Mouse (Mus musculus): ENCODE data around the gene Gsto2. TPM values are rescaled to one million over a fixed set of nuclear protein-coding genes. Genes with fewer than 3 reads are reported as not detected.
A peak's percentile ranks its signal among the peaks of the same experiment; 100 is the strongest.

Gsto2 gene
- polyA plus RNA-seq, 1 experiment from 2014 or later, result 1.2 TPM

DNA sequence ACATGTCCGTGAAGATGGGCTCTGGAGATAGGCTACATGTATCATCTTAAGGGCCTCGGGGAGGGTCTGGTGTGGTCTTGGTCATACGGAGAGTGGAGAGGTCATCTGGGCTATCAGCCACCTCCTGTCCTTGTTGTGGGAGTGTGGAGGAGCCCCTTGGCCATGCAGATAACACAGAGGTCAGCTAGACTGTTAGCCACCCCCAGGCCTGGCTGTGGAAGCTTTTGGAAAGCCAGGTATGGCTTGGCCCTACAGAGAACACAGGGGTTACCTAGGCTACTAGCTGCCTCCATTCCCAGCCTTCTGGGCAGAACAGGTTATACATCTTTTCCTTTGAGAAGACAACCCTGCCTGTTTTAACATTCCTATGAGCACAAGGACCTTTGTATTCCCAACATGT lies 2.8 kb upstream of the Gsto2 start:
- 97% methylated on average over 3 of the region's 3 CpGs for WGBS
- no peaks in the 10 kb centered on the region for H3K9me3 ChIP-seq
- 0 out of 2 replicates have a peak, but pooled peaks cover 7% of the 10 kb centered on the region for H3K36me3 ChIP-seq
- H3K4me2 ChIP-seq (replicated peaks), result no peak overlapping the region
- H3K4me1 ChIP-seq (replicated peaks), result peaks cover 13% of the 10 kb centered on the region
- H3K27me3 ChIP-seq, result peaks cover 3% of the 10 kb centered on the region; the same call in 1 of the 2 replicates
- no peak overlapping the region for H3K9ac ChIP-seq (replicated peaks)
- H3K27ac ChIP-seq, result no peak overlapping the region
- ATAC-seq, result no peak
- no peak overlapping the region for H3K4me3 ChIP-seq (replicated peaks)

DNA sequence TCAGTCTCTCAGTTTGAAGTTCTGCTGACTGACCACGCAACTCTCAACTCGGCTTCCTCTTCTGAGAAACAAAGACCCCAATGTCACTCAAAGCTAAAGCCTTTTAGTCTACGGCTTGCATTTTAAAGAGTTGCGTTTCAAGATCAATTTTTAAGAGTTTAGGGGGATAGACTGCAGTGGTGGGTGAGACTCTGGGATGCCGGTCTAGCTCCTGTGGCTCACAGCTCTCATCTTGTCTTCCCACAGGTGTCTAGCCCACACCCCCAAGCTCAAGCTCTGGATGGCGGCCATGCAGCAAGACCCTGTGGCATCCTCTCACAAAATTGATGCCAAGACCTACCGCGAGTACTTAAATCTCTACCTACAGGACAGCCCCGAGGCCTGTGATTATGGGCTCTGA lies 1.3 kb upstream of the Gsto2 start:
- H3K9me3 ChIP-seq, result no peaks in the 10 kb centered on the region
- no peak overlapping the region for H3K9ac ChIP-seq (replicated peaks)
- no peak overlapping the region for H3K27ac ChIP-seq
- WGBS, result 97% methylated on average over 9 of the region's 9 CpGs
- H3K4me1 ChIP-seq (replicated peaks), result peaks cover 6% of the 10 kb centered on the region
- H3K4me3 ChIP-seq (replicated peaks), result no peak overlapping the region
- ATAC-seq, result no peak
- no peak overlapping the region for H3K4me2 ChIP-seq (replicated peaks)
- no peaks in the 10 kb centered on the region for H3K36me3 ChIP-seq
- peaks cover 7% of the 10 kb centered on the region; the same call in 1 of the 2 replicates for H3K27me3 ChIP-seq

- 81% methylated on average over 7 of the region's 7 CpGs for WGBS
Measured at GRCm38 (mm10) chr19:47864721-47865120, 613 bp upstream of the Gsto2 start.

DNA sequence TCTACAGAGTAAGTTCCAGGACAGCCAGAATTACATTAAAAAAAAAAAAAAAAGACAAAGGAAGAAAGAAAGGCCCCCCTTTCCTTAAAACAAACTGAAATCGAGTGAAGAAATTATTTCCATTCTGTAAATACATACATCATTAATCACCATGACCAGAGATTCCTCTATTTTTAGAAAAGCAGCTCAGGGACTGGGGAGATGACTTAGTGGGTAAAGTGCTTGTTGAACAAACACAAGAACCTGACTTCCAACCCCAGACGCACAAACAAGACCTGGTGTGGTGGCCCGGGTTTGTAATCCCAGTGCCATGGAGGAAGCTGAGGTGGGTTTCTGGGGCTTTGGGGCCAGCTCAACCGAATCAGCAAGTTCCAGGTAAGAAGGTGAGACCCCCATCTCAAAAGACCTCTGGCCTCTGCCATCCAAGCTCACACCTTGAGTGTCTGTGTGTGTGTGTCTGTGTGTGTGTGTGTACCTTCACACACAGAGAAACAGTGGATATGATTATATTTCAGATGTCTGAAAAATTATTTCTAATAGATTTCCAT lies 2.4 kb downstream of the Gsto2 start:
- WGBS, result 72% methylated on average over 4 of the region's 4 CpGs
- no peak overlapping the region for H3K4me3 ChIP-seq (replicated peaks)

More at GRCm38 (mm10) chr19:47864721-47865120, 613 bp upstream of the Gsto2 start:
- Histone ChIP-seq H3K4me1 (replicated peaks) (peaks cover 6% of the 10 kb centered on the region), H3K27ac (no peak overlapping the region), H3K4me3 (replicated peaks) (peak overlapping the region; percentile 70), H3K36me3 (no peaks in the 10 kb centered on the region), H3K9ac (replicated peaks) (peak overlapping the region; percentile 89), H3K9me3 (no peaks in the 10 kb centered on the region), H3K27me3 (peaks cover 7% of the 10 kb centered on the region; the same call in 1 of the 2 replicates), H3K4me2 (replicated peaks) (peak overlapping the region; percentile 82)
- ATAC-seq, result no peak

DNA sequence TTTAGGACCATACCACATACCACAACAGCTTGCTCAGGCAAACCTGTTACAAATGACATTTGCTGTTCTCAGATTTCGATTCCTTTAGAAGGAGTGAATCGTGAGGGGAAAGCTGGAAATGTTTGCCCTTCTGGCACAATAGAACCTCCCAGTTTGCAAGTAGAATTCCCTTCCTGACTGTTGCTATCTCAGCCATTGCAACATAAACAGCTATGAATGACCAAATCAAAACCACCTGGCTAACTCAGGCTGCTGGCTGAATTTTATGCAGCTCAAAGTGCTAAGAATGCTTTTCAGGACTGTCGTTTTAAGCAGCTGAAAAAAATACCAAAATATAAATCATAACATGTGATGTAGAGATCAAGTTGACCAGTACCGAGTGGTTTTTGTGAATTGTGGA lies 3.6 kb downstream of the Gsto2 start:
- peaks cover 6% of the 10 kb centered on the region for H3K4me1 ChIP-seq (replicated peaks)
- H3K27ac ChIP-seq, result no peak overlapping the region
- H3K4me2 ChIP-seq (replicated peaks), result no peak overlapping the region
- no peaks in the 10 kb centered on the region for H3K9me3 ChIP-seq
- no peak overlapping the region for H3K9ac ChIP-seq (replicated peaks)
- no peak for ATAC-seq
- no peak overlapping the region for H3K4me3 ChIP-seq (replicated peaks)
- peaks cover 7% of the 10 kb centered on the region; the same call in 1 of the 2 replicates for H3K27me3 ChIP-seq
- no peaks in the 10 kb centered on the region for H3K36me3 ChIP-seq
- WGBS, result 74% methylated on average over 4 of the region's 4 CpGs

More for the DNA sequence above, 2.4 kb downstream of the Gsto2 start:
- no peaks in the 10 kb centered on the region for H3K36me3 ChIP-seq
- no peak overlapping the region for H3K4me2 ChIP-seq (replicated peaks)
- H3K27ac ChIP-seq, result no peak overlapping the region
- H3K9ac ChIP-seq (replicated peaks), result no peak overlapping the region
- H3K4me1 ChIP-seq (replicated peaks), result peaks cover 6% of the 10 kb centered on the region
- no peak for ATAC-seq
- peaks cover 7% of the 10 kb centered on the region; the same call in 1 of the 2 replicates for H3K27me3 ChIP-seq
- H3K9me3 ChIP-seq, result no peaks in the 10 kb centered on the region

- no peaks in the 10 kb centered on the region for H3K9me3 ChIP-seq
- no peak overlapping the region for H3K4me2 ChIP-seq (replicated peaks)
- no peak overlapping the region for H3K27ac ChIP-seq
- no peak for ATAC-seq
- H3K4me3 ChIP-seq (replicated peaks), result no peak overlapping the region
- peaks cover 7% of the 10 kb centered on the region; the same call in 1 of the 2 replicates for H3K27me3 ChIP-seq
- H3K9ac ChIP-seq (replicated peaks), result no peak overlapping the region
- H3K36me3 ChIP-seq, result no peaks in the 10 kb centered on the region
- H3K4me1 ChIP-seq (replicated peaks), result peaks cover 6% of the 10 kb centered on the region
- WGBS, result 77% methylated on average over 3 of the region's 3 CpGs
Measured at GRCm38 (mm10) chr19:47869516-47869915, 4.2 kb downstream of the Gsto2 start.

DNA sequence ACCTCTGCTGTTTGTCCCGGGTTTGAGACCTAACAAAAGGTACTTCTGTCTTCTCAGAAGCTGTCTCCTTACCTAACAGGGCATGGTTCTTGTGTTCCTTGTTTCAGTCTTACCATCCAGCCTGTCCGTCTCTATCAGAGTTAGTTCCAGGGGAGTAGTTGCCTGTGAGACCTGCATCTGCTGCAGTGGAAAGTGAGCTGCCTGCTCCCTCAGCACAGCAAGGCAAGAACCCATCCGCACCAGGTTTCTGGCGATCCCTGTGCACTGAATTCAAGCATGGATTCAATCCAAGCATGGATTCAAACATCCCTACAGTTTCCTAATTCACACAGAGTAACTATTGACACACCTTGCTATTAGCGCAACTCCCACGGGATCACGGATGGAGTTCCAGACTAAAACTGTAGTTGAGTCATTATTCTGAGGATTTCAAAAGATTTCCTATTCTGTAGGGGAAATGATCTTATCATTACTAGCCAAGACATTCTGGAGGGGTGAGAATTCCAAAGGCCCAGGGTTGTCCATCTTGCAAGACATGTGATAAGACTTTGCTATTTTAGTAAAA lies 4.8 kb downstream of the Gsto2 start:
- 77% methylated on average over 7 of the region's 7 CpGs for WGBS
- H3K27me3 ChIP-seq, result peaks cover 7% of the 10 kb centered on the region; the same call in 1 of the 2 replicates
- H3K9ac ChIP-seq (replicated peaks), result no peak overlapping the region
- no peak overlapping the region for H3K4me2 ChIP-seq (replicated peaks)
- H3K36me3 ChIP-seq, result no peaks in the 10 kb centered on the region
- no peak overlapping the region for H3K27ac ChIP-seq
- ATAC-seq, result no peak
- no peak overlapping the region for H3K4me3 ChIP-seq (replicated peaks)
- no peaks in the 10 kb centered on the region for H3K9me3 ChIP-seq
- H3K4me1 ChIP-seq (replicated peaks), result no peaks in the 10 kb centered on the region

- WGBS, result 21% methylated on average over 10 of the region's 10 CpGs
- Histone ChIP-seq H3K9me3 (no peaks in the 10 kb centered on the region), H3K27me3 (peaks cover 7% of the 10 kb centered on the region; the same call in 1 of the 2 replicates), H3K9ac (replicated peaks) (no peak overlapping the region), H3K36me3 (no peaks in the 10 kb centered on the region), H3K4me1 (replicated peaks) (no peaks in the 10 kb centered on the region), H3K4me2 (replicated peaks) (no peak overlapping the region), H3K4me3 (replicated peaks) (no peak overlapping the region), H3K27ac (no peak overlapping the region)
- ATAC-seq, result no peak
Measured at GRCm38 (mm10) chr19:47871515-47871914, 6.2 kb downstream of the Gsto2 start.

- no peak overlapping the region for H3K4me2 ChIP-seq (replicated peaks)
- no peak overlapping the region for H3K4me3 ChIP-seq (replicated peaks)
- no peak overlapping the region for H3K9ac ChIP-seq (replicated peaks)
- H3K36me3 ChIP-seq, result no peaks in the 10 kb centered on the region
- no peaks in the 10 kb centered on the region for H3K9me3 ChIP-seq
- no peak for ATAC-seq
- WGBS, result 82% methylated on average over 15 of the region's 15 CpGs
- H3K27me3 ChIP-seq, result no peaks in the 10 kb centered on the region
- no peak overlapping the region for H3K27ac ChIP-seq
- H3K4me1 ChIP-seq (replicated peaks), result peaks cover 5% of the 10 kb centered on the region
Measured at GRCm38 (mm10) chr19:47876252-47876651, 10.9 kb downstream of the Gsto2 start.

DNA sequence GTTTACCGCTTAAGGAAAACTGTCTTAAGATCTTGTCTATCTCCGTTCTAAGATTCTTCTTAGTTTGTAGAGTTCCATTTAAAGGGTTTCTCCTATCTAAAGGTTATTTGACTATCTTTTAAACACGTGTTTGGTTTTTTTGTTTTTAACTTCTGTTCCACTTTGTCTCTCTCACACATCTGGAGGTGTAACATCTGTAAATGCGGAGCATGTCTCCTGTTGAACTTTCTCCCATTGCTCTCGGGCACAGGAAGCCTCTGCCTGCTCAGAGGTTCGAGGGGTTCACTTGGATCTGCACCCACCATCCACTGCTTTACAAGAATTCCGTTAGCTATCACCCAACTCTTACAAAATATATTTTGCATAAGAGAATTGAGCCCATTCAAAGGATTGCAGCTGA lies 16.2 kb downstream of the Gsto2 start:
- H3K9ac ChIP-seq (replicated peaks), result no peak overlapping the region

GRCm38 (mm10) chr19:47882151-47882881 lies 17.0 kb downstream of the Gsto2 start:
- no peak overlapping the region for H3K27ac ChIP-seq
- H3K4me1 ChIP-seq (replicated peaks), result peaks cover 5% of the 10 kb centered on the region
- H3K36me3 ChIP-seq, result no peaks in the 10 kb centered on the region
- H3K27me3 ChIP-seq, result no peaks in the 10 kb centered on the region
- peak; percentile 80 for ATAC-seq
- no peak overlapping the region for H3K4me2 ChIP-seq (replicated peaks)
- WGBS, result 26% methylated on average over 11 of the region's 11 CpGs
- no peaks in the 10 kb centered on the region for H3K9me3 ChIP-seq
- H3K9ac ChIP-seq (replicated peaks), result no peak overlapping the region
- no peak overlapping the region for H3K4me3 ChIP-seq (replicated peaks)

More for the DNA sequence above, 16.2 kb downstream of the Gsto2 start:
- 86% methylated on average over 7 of the region's 7 CpGs for WGBS
- H3K27ac ChIP-seq, result no peak overlapping the region
- H3K4me1 ChIP-seq (replicated peaks), result peaks cover 5% of the 10 kb centered on the region
- no peaks in the 10 kb centered on the region for H3K36me3 ChIP-seq
- H3K27me3 ChIP-seq, result no peaks in the 10 kb centered on the region
- no peaks in the 10 kb centered on the region for H3K9me3 ChIP-seq
- H3K4me3 ChIP-seq (replicated peaks), result no peak overlapping the region
- no peak overlapping the region for H3K4me2 ChIP-seq (replicated peaks)
- ATAC-seq, result no peak

GRCm38 (mm10) chr19:47882882-47883254 lies 17.5 kb downstream of the Gsto2 start:
- ATAC-seq, result peak; percentile 66
- 66% methylated on average over 9 of the region's 9 CpGs for WGBS
- Histone ChIP-seq H3K4me3 (replicated peaks) (no peak overlapping the region), H3K4me1 (replicated peaks) (peaks cover 5% of the 10 kb centered on the region), H3K9ac (replicated peaks) (no peak overlapping the region), H3K27ac (no peak overlapping the region), H3K4me2 (replicated peaks) (no peak overlapping the region), H3K36me3 (no peaks in the 10 kb centered on the region), H3K9me3 (no peaks in the 10 kb centered on the region), H3K27me3 (no peaks in the 10 kb centered on the region)

All from midbrain, embryonic 13.5 days (tissue).